Mouse (Mus musculus) embryonic stem cell, embryonic (primary cell): ENCODE results near the gene Adar.

Experiments
- CTCF ChIA-PET, 4 experiments: fragments of 300-600 bp in 2 of 4; fragments of 350-600 bp in 2 of 4; sonication (Branson Sonifier 250); formaldehyde crosslinking; loops; one replicate each; lab custom pipeline; 2022; ENCODE audit warnings: inconsistent platforms in 2 of 4; lab: Charles Lee
- POLR2A ChIA-PET, 4 experiments: fragments of 300-600 bp in 2 of 4; fragments of 350-600 bp in 2 of 4; sonication (Branson Sonifier 250); formaldehyde crosslinking; loops; one replicate each; lab custom pipeline; 2022; ENCODE audit warnings: antibody characterized with exemption in 4 of 4, inconsistent platforms in 1 of 4; lab: Charles Lee

Gene Adar

DNA sequence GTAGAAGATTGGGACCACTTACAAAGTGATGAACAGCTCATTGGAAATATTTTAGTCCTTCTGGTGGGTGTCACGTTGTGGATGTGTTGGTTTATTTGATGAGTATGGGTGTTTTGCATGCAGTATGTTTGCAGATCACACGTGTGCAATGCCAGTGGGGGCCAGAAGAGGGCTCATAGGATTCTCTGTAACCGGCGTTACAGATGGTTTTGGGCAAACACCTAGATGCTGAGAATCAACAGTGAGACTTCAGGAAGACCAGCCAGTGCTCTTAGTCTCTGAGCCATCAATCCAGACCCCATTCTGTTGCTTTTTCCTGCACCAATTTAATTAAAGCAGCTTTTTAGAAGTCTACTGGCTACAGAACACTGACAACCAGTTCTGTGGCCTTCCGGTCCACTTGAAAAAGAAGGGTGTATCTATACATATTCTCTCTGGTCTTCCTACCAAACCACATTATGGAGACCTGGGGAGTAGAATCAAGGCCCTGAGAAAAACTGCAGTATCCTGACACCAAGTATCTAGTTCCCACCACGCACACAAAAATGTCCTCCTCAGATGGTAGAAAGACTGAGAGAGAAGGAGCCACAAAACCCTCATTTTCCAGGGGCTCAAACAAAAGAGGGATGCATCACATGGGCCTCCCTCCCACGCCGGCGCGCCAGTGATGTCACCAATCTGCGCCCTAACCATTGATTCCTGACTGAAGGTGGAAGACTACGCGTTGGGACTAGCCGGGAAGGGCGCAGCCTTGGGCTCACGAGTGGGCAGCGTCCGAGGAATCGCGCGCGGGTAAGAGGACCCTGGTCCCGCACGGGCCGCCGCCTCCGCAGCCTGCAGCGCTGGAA, at the start of gene Adar:
TSS of gene Adar (plus strand) at position 664 of the 848 bp plus-strand sequence.
- CTCF ChIA-PET = interaction anchor here in 1 of 4 experiments (1.4 kb wide), 1 partner anchor 12 kb away, joined by 3 read pairs; no protein-coding TSS in a partner anchor
- POLR2A ChIA-PET = interaction anchor here in 2 of 4 experiments (0.7 to 5.6 kb wide), 3 partner anchors 13 to 74 kb away, joined by 3 to 64 read pairs (median 4); no protein-coding TSS in a partner anchor

DNA sequence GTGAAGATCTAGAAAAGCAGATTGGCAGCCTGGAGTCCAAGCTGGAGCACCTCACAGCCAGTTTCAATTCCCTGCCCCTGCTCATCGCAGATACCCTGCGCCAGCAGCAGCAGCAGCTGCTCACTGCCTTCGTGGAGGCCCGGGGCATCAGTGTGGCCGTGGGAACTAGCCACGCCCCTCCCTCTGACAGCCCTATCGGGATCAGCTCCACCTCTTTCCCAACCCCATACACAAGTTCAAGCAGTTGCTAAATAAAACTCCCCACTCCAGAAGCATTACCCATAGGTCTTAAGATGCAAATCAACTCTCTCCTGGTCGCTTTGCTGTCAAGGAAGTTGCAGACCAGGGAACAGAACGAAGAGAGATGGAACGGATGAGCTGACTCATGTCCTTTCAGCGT, 47.7 kb upstream of the Adar start:
- ChIA-PET CTCF (interaction anchor here in 3 of 4 experiments (0.9 to 1.4 kb wide), 4 partner anchors 13 to 155 kb away, joined by 3 to 4 read pairs (median 4); no protein-coding TSS in a partner anchor), POLR2A (interaction anchor here (0.6 to 1.5 kb wide), 5 partner anchors 12 to 89 kb away, joined by 3 to 6 read pairs (median 3); no protein-coding TSS in a partner anchor)

DNA sequence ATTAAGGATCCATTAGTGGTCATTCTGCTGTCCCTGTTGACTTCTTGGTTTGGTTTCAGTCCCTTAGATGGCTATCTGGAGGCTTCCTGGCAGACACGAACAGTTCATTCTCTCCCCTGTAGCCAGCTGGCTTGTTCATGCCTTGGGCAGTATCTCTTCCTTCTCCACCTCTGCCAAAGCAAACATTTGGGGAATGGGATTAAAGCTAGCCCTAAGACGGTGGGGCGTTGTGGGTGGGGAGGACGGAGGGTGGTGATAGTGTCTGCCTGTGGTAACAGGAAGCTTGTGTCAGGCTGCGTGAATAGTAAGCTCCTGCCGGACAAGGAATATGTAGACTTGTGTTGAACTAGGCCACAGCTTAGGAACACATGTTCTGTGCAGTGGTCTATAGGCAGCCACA, 43.5 kb upstream of the Adar start:
- CTCF ChIA-PET = interaction anchor here in 2 of 4 experiments (0.5 to 0.9 kb wide), 3 partner anchors 42 to 241 kb away, joined by 3 to 11 read pairs (median 3); partner anchors contain the start of gene Pygo2 (in 1 of the 2)
- POLR2A ChIA-PET = interaction anchor here in 2 of 4 experiments (0.6 to 1.6 kb wide), 5 partner anchors 9 to 58 kb away, joined by 3 to 4 read pairs (median 3); no protein-coding TSS in a partner anchor

DNA sequence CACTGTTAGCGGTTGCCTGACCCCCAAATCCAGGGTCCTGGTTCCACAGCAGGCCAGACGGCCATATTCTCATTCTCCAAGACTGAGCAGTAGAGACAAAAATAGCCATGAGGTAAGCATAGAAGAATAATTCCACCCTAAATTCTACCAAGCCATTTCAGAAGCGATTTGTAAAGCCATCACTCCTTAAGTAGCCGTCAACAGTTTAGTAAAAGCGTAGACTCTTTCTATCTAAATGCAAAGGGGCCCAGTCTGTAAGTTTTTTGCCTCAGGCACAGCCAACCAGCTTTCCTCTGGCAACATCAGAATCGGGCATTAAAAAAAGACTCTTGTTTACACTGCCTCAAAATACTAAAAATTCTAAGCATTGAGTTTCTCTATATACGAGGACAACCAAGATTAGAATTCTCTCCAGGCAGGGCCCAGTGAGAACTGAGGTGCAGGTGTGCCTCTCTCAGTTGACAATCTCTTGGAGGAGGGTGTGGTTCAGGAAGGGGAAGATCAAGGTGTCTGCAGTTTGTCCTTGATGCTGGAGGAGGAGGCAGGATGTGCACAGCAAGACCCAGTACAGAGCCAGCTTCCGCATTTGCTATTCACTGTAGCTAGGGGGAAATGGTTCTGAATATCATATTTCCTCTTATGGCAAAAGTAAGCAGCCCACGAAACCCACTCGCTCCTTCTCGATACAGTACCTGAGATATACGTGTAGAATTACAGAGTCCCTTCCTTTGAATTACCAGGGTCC, 42.1 kb upstream of the Adar start:
- POLR2A ChIA-PET = interaction anchor here in 1 of 4 experiments (0.8 to 0.9 kb wide), 2 partner anchors 243 to 323 kb away, joined by 3 read pairs; partner anchors contain the start of genes Adam15 and Pygo2
- CTCF ChIA-PET = interaction anchor here in 1 of 4 experiments (0.5 kb wide), 1 partner anchor 209 kb away, joined by 3 read pairs; no protein-coding TSS in a partner anchor

DNA sequence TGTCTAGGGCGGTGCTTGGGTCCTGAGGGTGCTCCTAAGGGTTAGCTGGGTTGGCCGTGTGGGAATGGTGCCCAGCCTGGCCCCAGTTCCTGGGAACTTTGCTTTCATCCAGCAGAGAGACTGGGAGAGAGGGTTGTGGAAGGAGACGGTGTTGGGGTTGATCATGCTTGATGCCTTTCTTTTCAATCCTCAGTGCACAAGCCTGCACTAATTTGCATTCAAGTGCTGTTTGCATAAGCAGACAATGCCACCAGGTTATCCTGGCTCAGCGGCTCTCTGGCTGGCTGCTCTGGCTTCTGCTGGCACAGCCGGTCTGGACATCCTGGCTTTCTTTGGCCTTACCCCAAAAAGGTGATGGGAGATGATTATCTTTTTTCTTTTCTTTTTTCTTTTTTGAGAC, 37.2 kb upstream of the Adar start:
- CTCF ChIA-PET = no interaction called here

DNA sequence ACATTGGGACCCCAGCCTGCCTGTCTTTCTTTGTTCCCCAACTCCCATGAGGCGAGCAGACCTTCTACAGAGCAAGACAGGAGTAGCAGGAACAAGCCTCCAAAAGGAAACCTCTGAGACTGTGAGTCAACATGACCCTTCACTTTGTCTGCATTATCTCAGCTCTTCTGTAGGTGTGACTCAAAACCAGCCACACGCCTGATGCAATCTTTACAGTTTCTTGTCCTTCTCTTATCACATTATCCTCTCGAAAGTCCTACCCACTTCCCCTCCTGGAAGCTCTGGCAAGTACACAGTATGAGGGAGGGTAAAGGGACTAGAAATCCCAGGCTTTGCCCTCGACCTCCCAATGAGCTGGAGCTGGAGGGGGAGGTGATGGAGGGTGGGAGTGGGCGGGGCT, 28.8 kb upstream of the Adar start:
- ChIA-PET POLR2A (interaction anchor here in 2 of 4 experiments (0.7 to 1.2 kb wide), 4 partner anchors 12 to 170 kb away, joined by 3 read pairs; partner anchors contain the start of gene Kcnn3 (in 1 of the 2)), CTCF (interaction anchor here in 2 of 4 experiments (0.6 to 0.9 kb wide), 6 partner anchors 171 to 349 kb away, joined by 3 to 5 read pairs (median 3); partner anchors contain the start of gene Zbtb7b (in 1 of the 2))

More for the DNA sequence above, 37.2 kb upstream of the Adar start:
- POLR2A ChIA-PET = no interaction called here

DNA sequence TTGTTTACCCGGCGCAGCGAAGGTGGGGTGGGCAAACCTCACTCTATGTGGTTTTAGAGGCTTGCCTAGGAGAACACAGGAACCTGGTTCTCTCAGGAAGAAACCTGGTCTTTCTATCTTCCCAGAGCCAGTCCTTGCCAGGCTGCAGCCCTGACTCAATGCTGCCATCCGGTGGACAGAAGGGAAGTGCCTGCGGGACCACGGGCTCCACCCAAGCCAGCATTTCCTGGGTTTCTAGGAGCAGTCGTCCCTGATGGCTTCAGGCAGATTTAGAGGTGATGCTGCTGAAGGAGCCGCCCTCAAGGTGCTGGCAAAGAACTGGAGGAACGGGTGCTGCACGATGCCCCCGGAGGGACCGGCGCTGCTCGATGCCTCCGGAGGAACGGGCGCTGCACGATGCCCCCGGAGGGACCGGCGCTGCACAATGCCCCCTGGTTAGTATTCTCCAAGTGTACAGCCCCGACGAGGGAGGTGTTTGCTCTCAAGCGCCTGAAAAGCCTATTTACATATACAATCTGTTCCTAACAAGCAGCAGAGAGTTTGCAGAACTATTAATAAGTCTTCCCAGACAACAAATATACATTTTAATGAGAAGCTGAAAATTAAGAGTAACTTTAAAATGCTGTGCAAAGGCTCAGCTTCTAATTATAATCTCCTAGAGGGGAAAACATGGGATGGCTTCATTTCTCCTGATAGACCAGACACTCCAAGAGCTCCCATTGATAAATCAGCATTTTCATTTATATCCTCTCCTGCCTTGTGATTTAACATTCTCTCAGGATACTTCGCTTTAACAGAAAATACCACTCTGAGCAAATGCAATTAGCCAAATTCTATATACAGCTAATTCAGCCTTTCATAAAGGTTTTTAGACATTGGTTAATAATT, 25.9 kb upstream of the Adar start:
- POLR2A ChIA-PET = interaction anchor here in 1 of 4 experiments (1.2 to 1.5 kb wide), 2 partner anchors 8 to 42 kb away, joined by 3 to 5 read pairs; no protein-coding TSS in a partner anchor
- CTCF ChIA-PET = interaction anchor here in 3 of 4 experiments (0.8 to 1.5 kb wide), 9 partner anchors 9 to 178 kb away, joined by 3 to 5 read pairs (median 3); no protein-coding TSS in a partner anchor

DNA sequence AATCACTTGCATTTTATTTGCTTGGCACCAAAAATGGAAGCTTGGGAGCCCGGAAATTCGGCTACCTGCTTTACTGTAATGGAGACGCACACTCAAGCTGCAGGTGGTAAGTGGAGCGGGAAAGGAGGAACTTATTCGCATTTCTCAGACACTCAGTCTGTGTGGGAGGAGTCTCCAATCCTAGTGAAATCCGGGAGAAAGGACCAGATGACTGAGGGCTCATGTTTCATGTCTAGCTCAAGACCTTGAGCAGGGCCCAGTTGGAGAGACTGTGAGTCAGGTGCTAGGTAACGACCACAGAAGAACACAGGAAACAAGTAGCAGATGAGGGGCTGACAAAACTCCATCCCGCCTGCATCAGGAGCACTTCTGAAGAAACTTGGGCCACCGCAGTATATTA, 23.0 kb upstream of the Adar start:
- ChIA-PET CTCF (interaction anchor here in 1 of 4 experiments (0.6 kb wide), 1 partner anchor 10 kb away, joined by 4 read pairs; no protein-coding TSS in a partner anchor), POLR2A (interaction anchor here in 2 of 4 experiments (0.6 to 1.3 kb wide), 3 partner anchors 9 to 1511 kb away, joined by 3 to 5 read pairs (median 4); no protein-coding TSS in a partner anchor)

DNA sequence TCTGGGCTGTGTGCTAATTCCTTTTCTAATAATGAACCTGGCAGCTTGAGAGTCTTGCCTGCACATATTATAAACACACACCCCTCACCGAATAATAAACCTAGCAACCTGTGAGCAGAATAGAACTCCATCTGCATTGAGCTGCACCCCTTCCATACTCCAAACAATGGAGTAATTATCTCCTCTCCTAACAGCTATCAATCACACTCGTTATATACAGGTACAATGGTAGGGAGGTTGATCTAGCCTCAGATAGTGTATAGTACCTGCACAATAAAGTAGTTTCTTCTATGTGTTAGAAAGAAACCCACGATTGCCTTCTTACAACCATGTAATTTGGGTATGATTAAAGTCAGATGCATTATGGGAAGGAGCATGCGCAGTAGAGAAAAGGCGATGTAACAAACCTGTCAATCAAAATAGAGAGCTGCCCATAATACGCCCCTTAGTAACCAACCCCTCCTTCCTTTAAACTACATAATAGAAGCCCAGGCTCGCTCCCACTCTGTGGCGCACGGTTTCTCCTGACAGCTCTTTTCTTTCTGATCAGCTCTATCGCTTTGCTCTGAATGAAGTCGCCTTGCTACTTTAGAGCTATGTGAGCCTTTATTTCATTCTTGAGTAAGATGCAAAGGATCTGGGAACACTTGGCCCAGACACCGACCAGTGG, 18.5 kb upstream of the Adar start:
- POLR2A ChIA-PET = interaction anchor here in 2 of 4 experiments (0.9 to 1.2 kb wide), 6 partner anchors 8 to 176 kb away, joined by 3 to 6 read pairs (median 4); partner anchors contain the start of gene Kcnn3 (in 1 of the 2)
- CTCF ChIA-PET = interaction anchor here in 3 of 4 experiments (0.5 to 2.3 kb wide), 6 partner anchors 31 to 585 kb away, joined by 3 to 10 read pairs (median 4); no protein-coding TSS in a partner anchor

DNA sequence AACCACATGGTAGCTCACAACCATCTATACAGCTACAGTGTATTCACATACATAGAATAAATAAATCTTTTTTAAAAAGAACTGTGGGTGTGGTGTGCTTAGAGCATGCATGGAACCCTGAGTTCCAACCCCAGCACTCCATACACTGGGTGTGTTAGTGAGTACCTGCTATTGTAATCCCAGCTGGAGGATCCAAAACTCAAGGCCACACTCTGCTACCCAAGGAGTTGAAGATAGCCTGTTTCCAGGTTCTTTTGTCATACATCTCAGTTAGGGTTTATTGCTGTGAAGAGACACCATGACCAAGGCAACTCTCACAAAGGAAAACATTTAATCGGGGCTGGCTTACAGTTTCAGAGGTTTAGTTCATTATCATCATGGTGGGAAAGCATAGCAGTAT, 15.9 kb upstream of the Adar start:
- ChIA-PET CTCF (interaction anchor here in 1 of 4 experiments (0.6 kb wide), 1 partner anchor 122 kb away, joined by 3 read pairs; no protein-coding TSS in a partner anchor), POLR2A (no interaction called here)

DNA sequence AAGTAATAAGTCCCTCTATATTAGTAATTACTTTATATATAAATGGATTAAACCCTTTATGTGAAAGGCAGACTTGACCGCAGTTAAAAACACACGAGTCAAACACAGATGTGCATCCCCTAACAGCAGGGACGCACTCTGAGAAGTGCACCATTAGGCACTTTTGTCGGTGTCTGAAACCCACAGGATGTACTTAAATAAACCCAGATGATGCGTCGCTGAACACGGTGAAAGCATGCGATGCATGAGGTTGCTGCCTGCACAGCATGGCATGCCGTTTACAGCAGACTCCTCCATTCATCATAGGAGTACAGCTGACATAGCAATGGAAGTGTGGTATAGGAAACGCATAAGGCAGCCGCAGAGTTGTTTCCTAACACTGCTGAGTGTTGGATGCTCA, 14.4 kb upstream of the Adar start:
- POLR2A ChIA-PET = interaction anchor here in 1 of 4 experiments (0.7 kb wide), 1 partner anchor 9 kb away, joined by 3 read pairs; no protein-coding TSS in a partner anchor
- CTCF ChIA-PET = interaction anchor here in 2 of 4 experiments (0.7 to 1.0 kb wide), 2 partner anchors 11 to 252 kb away, joined by 3 read pairs; no protein-coding TSS in a partner anchor

DNA sequence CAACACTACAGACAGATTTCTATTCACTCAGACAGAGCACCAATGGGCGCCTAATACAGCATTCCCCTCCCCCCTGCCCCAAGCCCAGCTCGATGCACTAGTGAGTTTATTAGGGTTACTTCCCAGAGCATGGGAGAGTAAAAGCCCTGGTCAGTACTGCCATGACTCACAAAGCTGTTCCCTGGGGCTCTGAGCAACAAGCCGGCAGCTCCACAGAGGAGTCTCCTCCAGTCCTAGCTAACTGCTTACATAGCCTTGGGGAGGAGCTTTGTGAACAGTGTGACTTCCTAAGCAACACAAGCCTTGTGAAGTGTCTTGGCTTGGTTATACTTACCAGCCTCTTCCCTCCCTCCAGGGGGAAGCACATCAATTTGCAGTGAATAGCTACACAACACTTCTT, 11.2 kb upstream of the Adar start:
- POLR2A ChIA-PET = interaction anchor here in 1 of 4 experiments (0.8 kb wide), 1 partner anchor 9 kb away, joined by 3 read pairs; no protein-coding TSS in a partner anchor
- CTCF ChIA-PET = interaction anchor here in 2 of 4 experiments (0.7 to 1.0 kb wide), 2 partner anchors 154 to 179 kb away, joined by 3 to 4 read pairs; no protein-coding TSS in a partner anchor

DNA sequence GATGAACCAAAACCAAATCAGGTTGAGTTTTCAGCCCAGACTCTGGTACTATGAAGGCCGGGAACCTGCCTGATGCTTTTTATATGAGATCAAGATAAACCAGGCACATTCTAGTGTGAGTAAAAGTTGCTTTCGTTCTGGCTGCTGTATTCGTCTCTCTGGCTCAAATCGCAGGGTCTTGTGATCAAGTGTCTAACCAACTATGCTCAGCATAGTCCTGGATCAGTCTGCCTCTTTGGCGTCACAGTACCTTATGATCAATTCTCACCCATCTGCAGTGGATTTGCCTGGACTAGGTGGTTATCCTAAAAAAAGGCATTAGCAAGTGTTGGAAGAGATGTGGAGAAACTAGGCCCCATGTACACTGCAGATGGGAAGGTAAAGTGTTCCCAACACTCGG, 10.8 kb upstream of the Adar start:
- POLR2A ChIA-PET = interaction anchor here in 1 of 4 experiments (0.8 kb wide), 1 partner anchor 9 kb away, joined by 3 read pairs; no protein-coding TSS in a partner anchor
- CTCF ChIA-PET = interaction anchor here in 2 of 4 experiments (0.7 to 1.0 kb wide), 2 partner anchors 154 to 179 kb away, joined by 3 to 4 read pairs; no protein-coding TSS in a partner anchor

DNA sequence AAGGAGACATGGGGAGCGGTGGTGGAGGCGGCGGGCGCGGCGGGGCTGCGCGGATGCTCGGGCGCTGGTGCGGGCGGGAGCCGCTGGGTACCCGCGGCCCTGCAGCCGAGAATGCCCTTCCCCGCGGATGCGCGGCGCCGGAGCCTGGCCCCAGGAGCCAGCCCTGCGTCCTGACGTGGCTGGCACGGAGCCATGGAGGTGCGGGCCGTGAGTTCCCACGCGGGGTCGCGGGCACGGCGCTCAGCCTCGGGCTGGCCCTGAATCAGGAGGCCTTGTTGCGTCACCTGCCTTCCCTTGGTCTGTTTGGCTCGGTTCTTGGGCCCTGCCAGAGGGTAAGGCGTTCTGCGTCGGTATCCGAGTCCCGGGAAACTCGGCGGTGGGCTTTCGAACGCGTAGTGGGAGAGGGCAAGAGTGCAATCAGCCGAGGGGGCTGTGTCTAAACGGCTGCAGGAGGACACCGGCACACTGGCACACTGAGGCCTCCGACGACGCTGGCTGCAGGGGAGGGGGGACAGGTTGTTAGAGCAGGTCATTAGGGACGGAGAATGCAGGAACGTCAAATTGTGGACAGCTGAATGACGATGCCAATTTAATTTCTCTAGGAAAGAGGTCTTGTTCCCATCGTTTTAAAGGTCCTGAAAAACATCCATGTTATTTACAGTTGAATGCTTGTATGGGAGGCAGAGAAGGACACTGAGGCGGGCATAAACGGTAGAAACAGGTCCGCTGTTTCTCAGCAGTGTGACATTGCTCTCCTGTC, 565 bp downstream of the Adar start:
- ChIA-PET CTCF (no interaction called here), POLR2A (interaction anchor here in 2 of 4 experiments (0.9 to 5.6 kb wide), 4 partner anchors 12 to 334 kb away, joined by 3 to 64 read pairs (median 5); no protein-coding TSS in a partner anchor)

DNA sequence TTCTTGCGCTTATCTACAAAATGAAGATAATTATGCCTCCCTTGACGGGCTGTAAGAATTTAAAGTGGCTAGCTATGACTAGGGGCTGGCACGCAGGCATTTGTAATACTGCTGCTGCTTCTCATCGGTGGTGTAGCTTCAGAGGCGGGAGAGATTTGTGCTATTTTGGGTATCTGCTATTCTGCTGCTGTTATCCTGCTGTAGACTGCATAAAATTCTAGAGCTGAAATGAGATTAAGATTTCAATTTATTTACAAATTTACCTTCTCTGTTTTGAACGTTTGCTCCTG, 1.1 kb downstream of the Adar start:
- ChIA-PET CTCF (no interaction called here), POLR2A (interaction anchor here in 3 of 4 experiments (0.6 to 5.6 kb wide), 6 partner anchors 12 to 429 kb away, joined by 3 to 64 read pairs (median 4); no protein-coding TSS in a partner anchor)
